Mouse (Mus musculus) olfactory bulb, adult 2 months (tissue): ENCODE data around the gene Ipo9.

Experiments used
- CTCF ChIP-seq: fragments of 200-500 bp; IDR thresholded peaks from 2 replicates; pipeline ENCODE4 v1.5.1; 2012; ENCODE audit warnings: low read depth, mild to moderate bottlenecking, low read length, moderate library complexity; ENCODE audit not compliant: insufficient read depth
- POLR2A ChIP-seq: fragments of 200-500 bp; IDR thresholded peaks from 2 replicates; pipeline ENCODE4 v1.6.1; 2012; ENCODE audit warnings: mild to moderate bottlenecking, low read depth, low read length, moderate library complexity; ENCODE audit not compliant: insufficient read depth

- no peak for TF ChIP-seq POLR2A
- TF ChIP-seq CTCF: no peak
Measured at GRCm38 (mm10) chr1:135378576-135378975, 51.7 kb downstream of the Ipo9 start.
